Mouse (Mus musculus) brain, embryonic 14.5 days (tissue): ENCODE results near the gene Cd274. TPM values are rescaled to one million over a fixed set of nuclear protein-coding genes. Genes with fewer than 3 reads are reported as not detected.
A peak's percentile ranks its signal among the peaks of the same experiment; 100 is the strongest.

ENCODE experiments used
- DNase-seq: peaks from one replicate; pipeline ENCODE4 v3.0.0-alpha.2; 2011; ENCODE audit warnings: low read depth
- CTCF ChIP-seq: fragments of 200-500 bp; IDR thresholded peaks from 2 replicates; pipeline ENCODE4 v1.5.1; 2012; ENCODE audit warnings: inconsistent platforms, mild to moderate bottlenecking, moderate library complexity, borderline replicate concordance; ENCODE audit not compliant: insufficient read depth, insufficient read length; ENCODE audit errors: extremely low read depth
- POLR2A ChIP-seq: fragments of 200-500 bp; IDR thresholded peaks from 2 replicates; pipeline ENCODE4 v1.6.1; 2012; ENCODE audit warnings: mild to moderate bottlenecking, inconsistent platforms, borderline replicate concordance; ENCODE audit not compliant: poor library complexity, insufficient read depth, insufficient read length, severe bottlenecking; ENCODE audit errors: extremely low read depth
- polyA plus RNA-seq: library from polyadenylated mRNA; depleted of rRNA; stranded (reverse); fragments of >200 nt; gene quantifications from 2 replicates; pipeline ENCODE4 v1.2.3, GENCODE M21; 2012

The Cd274 gene
- polyA plus RNA-seq, 1 experiment = 1.1 TPM

GRCm38 (mm10) chr19:29344868-29345267 lies 22.4 kb upstream of the Cd274 start:
- TF ChIP-seq POLR2A (no peak), CTCF (no peak)
- DNase-seq = no peak

- TF ChIP-seq POLR2A (no peak), CTCF (no peak)
- DNase-seq = no peak
Observed at GRCm38 (mm10) chr19:29345636-29346035, 21.6 kb upstream of the Cd274 start.

- DNase-seq = no peak
- TF ChIP-seq POLR2A = no peak
- TF ChIP-seq CTCF = no peak
Observed at GRCm38 (mm10) chr19:29350991-29351390, 16.3 kb upstream of the Cd274 start.

GRCm38 (mm10) chr19:29354895-29355877 lies 12.1 kb upstream of the Cd274 start:
- peak; percentile 97 for TF ChIP-seq CTCF
- TF ChIP-seq POLR2A = no peak
- peak; percentile 93 for DNase-seq

GRCm38 (mm10) chr19:29356281-29356680 lies 11.0 kb upstream of the Cd274 start:
- DNase-seq = no peak
- TF ChIP-seq POLR2A = no peak
- no peak for TF ChIP-seq CTCF

- TF ChIP-seq POLR2A = no peak
- no peak for TF ChIP-seq CTCF
- DNase-seq = no peak
Observed at GRCm38 (mm10) chr19:29360251-29360650, 7.0 kb upstream of the Cd274 start.

- DNase-seq = peak; percentile 98
- TF ChIP-seq POLR2A (peak; percentile 32; the same call in 1 of the 2 replicates), CTCF (no peak)
Observed at GRCm38 (mm10) chr19:29361468-29362130, 5.7 kb upstream of the Cd274 start.

- DNase-seq = no peak
- TF ChIP-seq POLR2A (no peak), CTCF (no peak)
Observed at GRCm38 (mm10) chr19:29362173-29362930, 4.9 kb upstream of the Cd274 start.

GRCm38 (mm10) chr19:29363557-29363956 lies 3.7 kb upstream of the Cd274 start:
- DNase-seq = no peak

GRCm38 (mm10) chr19:29364076-29364475 lies 3.2 kb upstream of the Cd274 start:
- TF ChIP-seq CTCF (no peak), POLR2A (no peak)
- no peak for DNase-seq

More at GRCm38 (mm10) chr19:29363557-29363956, 3.7 kb upstream of the Cd274 start:
- TF ChIP-seq POLR2A (no peak), CTCF (no peak)

GRCm38 (mm10) chr19:29365105-29365504 lies 2.1 kb upstream of the Cd274 start:
- TF ChIP-seq CTCF = no peak
- no peak for TF ChIP-seq POLR2A
- no peak for DNase-seq

- DNase-seq = no peak
- no peak for TF ChIP-seq CTCF
Observed at GRCm38 (mm10) chr19:29366226-29366968, 858 bp upstream of the Cd274 start.
